Mouse (Mus musculus) CH12.LX (cell line): ENCODE measurements at regions not wholly inside any gene's neighbourhood (a gene's known extent, or its start where the extent isn't known, plus 50 kb on each side); places are given as distances from the start of the nearest gene placed in this dataset.

ENCODE experiments used
- ELF1 ChIP-seq: IDR thresholded peaks from 2 replicates; pipeline ENCODE4 v1.6.1; 2014; ENCODE audit warnings: low read depth, mild to moderate bottlenecking, inconsistent platforms, low read length, improper control_type of control experiment
- MAFK ChIP-seq: IDR thresholded peaks from 2 replicates; pipeline ENCODE4 v1.6.1; 2011; ENCODE audit warnings: low read length, improper control_type of control experiment; ENCODE audit not compliant: insufficient replicate concordance
- MAZ ChIP-seq: IDR thresholded peaks from 2 replicates; pipeline ENCODE4 v1.6.1; 2012; ENCODE audit warnings: low read depth, mild to moderate bottlenecking, inconsistent platforms, low read length, improper control_type of control experiment, moderate library complexity
- PAX5 ChIP-seq: IDR thresholded peaks from 2 replicates; pipeline ENCODE4 v1.6.1; 2012; ENCODE audit warnings: low read length, inconsistent platforms, mixed read lengths
- POLR2A ChIP-seq: IDR thresholded peaks from 2 replicates; pipeline ENCODE4 v1.6.1; 2011; ENCODE audit warnings: low read depth, mild to moderate bottlenecking, improper control_type of control experiment, low read length
- UBTF ChIP-seq: IDR thresholded peaks from 2 replicates; pipeline ENCODE4 v1.6.1; 2012; ENCODE audit warnings: low read depth, mild to moderate bottlenecking, inconsistent platforms, low read length, improper control_type of control experiment, moderate library complexity
- ZC3H11A ChIP-seq: IDR thresholded peaks from 2 replicates; pipeline ENCODE4 v1.6.1; 2012; ENCODE audit warnings: low read depth, mild to moderate bottlenecking, inconsistent platforms, low read length, improper control_type of control experiment

- TF ChIP-seq ELF1, result no peak
- no peak for TF ChIP-seq PAX5
- no peak for TF ChIP-seq UBTF
- TF ChIP-seq POLR2A, result no peak
- TF ChIP-seq ZC3H11A, result no peak
- no peak for TF ChIP-seq MAZ
- no peak for TF ChIP-seq MAFK
These were observed 346.5 kb downstream of the Glrx3 start for GRCm38 (mm10) chr7:137783954-137784353.
